Comparison of ENCODE assay signal across 9 mouse cellular contexts in the genomic region with DNA sequence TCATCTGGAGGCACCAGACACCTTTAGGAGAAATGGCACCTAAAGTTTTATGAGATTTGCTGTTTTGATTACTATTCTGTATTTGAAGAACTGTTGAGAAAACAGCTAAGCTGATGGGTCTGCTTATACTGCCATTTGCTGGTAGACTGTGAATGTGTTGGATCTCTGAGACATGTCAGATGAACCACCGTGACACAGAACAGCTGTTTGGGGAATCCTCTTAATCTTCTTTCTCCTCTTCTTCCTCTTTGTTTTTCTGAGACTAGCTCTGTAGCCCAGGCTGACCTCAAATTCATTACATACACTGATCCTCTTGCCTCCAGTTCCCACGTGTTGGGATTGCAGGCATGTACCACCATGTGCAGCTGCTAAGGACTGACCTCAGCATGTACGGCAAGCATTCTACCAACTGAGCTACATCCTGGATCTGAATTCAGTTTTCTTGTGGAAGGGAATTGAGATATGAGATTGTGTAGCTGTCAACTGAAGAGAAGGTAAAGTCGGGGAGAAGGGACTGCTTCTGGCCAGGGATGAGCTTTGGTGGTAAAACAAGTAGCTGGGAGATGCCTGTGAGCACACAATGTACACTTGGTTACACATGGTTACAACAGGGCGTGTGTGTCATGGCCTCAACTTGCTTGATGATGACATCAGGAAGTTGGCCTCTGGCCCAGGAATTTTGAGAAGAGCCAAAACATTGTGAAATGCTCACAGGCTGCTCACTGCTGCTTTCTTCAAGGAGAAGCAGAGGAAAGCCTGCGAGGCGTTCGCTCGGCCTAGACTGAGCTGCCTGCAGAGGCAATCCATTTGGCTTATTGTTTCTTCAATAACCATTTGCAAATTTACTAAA. TPM values are rescaled to one million over a fixed set of nuclear protein-coding genes. Genes with fewer than 3 reads are reported as not detected.
DNase-seq lines count a peak whose midpoint lies in the region; ATAC-seq and TF ChIP-seq lines count a peak whose summit lies in the region.
"Had no signal": no experiment of that assay in that cellular context is flagged by ENCODE, and none has a peak within 500 bp of the region (broad histone marks: within the 10 kb centered on the region; RNA-seq: fewer than 3 reads in every experiment).

No protein-coding gene starts in this region.

- no peaks in the 10 kb centered on the region for H3K27me3 ChIP-seq in hindbrain, embryonic 14.5 days (ENCODE audit: control insufficient read depth, insufficient read depth, low read length)
- no peaks in the 10 kb centered on the region for H3K27me3 ChIP-seq in hindbrain, embryonic 16.5 days (replicated peaks; ENCODE audit: control insufficient read depth, insufficient read depth, low read length)
- no peaks in the 10 kb centered on the region for H3K27me3 ChIP-seq in intestine, postnatal 0 days (replicated peaks; ENCODE audit: control insufficient read depth, insufficient read depth, low read length)
- H3K27me3 ChIP-seq: hindbrain, embryonic 15.5 days had no signal

- no peaks in the 10 kb centered on the region for H3K4me1 ChIP-seq in hindbrain, embryonic 14.5 days (replicated peaks; ENCODE audit: control insufficient read depth, insufficient read depth, low read length)
- no peaks in the 10 kb centered on the region for H3K4me1 ChIP-seq in hindbrain, embryonic 16.5 days (ENCODE audit: control insufficient read depth, insufficient read depth, low read depth, low read length)
- no peaks in the 10 kb centered on the region for H3K4me1 ChIP-seq in intestine, postnatal 0 days (replicated peaks; ENCODE audit: control insufficient read depth, insufficient read depth, low read length)
- H3K4me1 ChIP-seq: hindbrain, embryonic 15.5 days had no signal

- ATAC-seq in hindbrain, embryonic 14.5 days (ENCODE audit: low FRiP score) = no peak
- ATAC-seq in hindbrain, embryonic 16.5 days = no peak
- ATAC-seq in intestine, postnatal 0 days = peak; percentile 57; the same call in 1 of the 2 replicates

- intact Hi-C loops in gastrocnemius, postnatal 14 days (cut with DNase I; ENCODE audit: low total_unique reads) = no loop called here

- H3K4me2 ChIP-seq in hindbrain, embryonic 14.5 days (replicated peaks) = no peak overlapping the region
- H3K4me2 ChIP-seq in hindbrain, embryonic 16.5 days (ENCODE audit: low read length) = no peak overlapping the region
- H3K4me2 ChIP-seq in intestine, postnatal 0 days (replicated peaks; ENCODE audit: low read depth) = no peak overlapping the region
- H3K4me2 ChIP-seq: hindbrain, embryonic 15.5 days had no signal

- H3K4me3 ChIP-seq in hindbrain, embryonic 14.5 days (replicated peaks; ENCODE audit: low read length) = no peak overlapping the region
- H3K4me3 ChIP-seq in hindbrain, embryonic 16.5 days (ENCODE audit: low read length) = no peak overlapping the region
- H3K4me3 ChIP-seq in intestine, postnatal 0 days (ENCODE audit: low read depth, low read length) = no peak overlapping the region
- H3K4me3 ChIP-seq: hindbrain, embryonic 15.5 days had no signal

- H3K36me3 ChIP-seq in hindbrain, embryonic 14.5 days (replicated peaks; ENCODE audit: control insufficient read depth, insufficient read depth) = no peaks in the 10 kb centered on the region
- H3K36me3 ChIP-seq in hindbrain, embryonic 16.5 days (ENCODE audit: control insufficient read depth, insufficient read depth, low read length) = no peaks in the 10 kb centered on the region
- no peaks in the 10 kb centered on the region for H3K36me3 ChIP-seq in intestine, postnatal 0 days (ENCODE audit: control insufficient read depth, insufficient read depth)
- H3K36me3 ChIP-seq: hindbrain, embryonic 15.5 days had no signal

- no peak overlapping the region for H3K9ac ChIP-seq in hindbrain, embryonic 14.5 days
- no peak overlapping the region for H3K9ac ChIP-seq in hindbrain, embryonic 16.5 days (ENCODE audit: low read depth, low read length)
- no peak overlapping the region for H3K9ac ChIP-seq in intestine, postnatal 0 days (ENCODE audit: low read depth, low read length)
- H3K9ac ChIP-seq: hindbrain, embryonic 15.5 days had no signal

- no peak overlapping the region for H3K27ac ChIP-seq in hindbrain, embryonic 14.5 days
- H3K27ac ChIP-seq in hindbrain, embryonic 16.5 days (ENCODE audit: low read depth, low read length) = no peak overlapping the region
- H3K27ac ChIP-seq in intestine, postnatal 0 days (ENCODE audit: low read depth, low read length) = no peak overlapping the region
- H3K27ac ChIP-seq: hindbrain, embryonic 15.5 days had no signal

- H3K9me3 ChIP-seq in hindbrain, embryonic 14.5 days (ENCODE audit: control insufficient read depth, low read length) = no peaks in the 10 kb centered on the region
- H3K9me3 ChIP-seq in hindbrain, embryonic 16.5 days (ENCODE audit: control insufficient read depth, low read length) = no peaks in the 10 kb centered on the region
- H3K9me3 ChIP-seq in intestine, postnatal 0 days (ENCODE audit: control insufficient read depth) = no peaks in the 10 kb centered on the region
- H3K9me3 ChIP-seq: hindbrain, embryonic 15.5 days had no signal

- no peak for TF ChIP-seq CTCF in intestine, postnatal 0 days (IDR thresholded peaks at IDR 0.05; ENCODE audit: low read depth)

- WGBS in hindbrain, embryonic 14.5 days = 70% methylated on average over 9 of the region's 9 CpGs
- WGBS in hindbrain, embryonic 16.5 days = 62% methylated on average over 9 of the region's 9 CpGs
- WGBS in intestine, postnatal 0 days = 51% methylated on average over 9 of the region's 9 CpGs

- DNase-seq in hindbrain, embryonic 14.5 days (ENCODE audit: low spot score) = peak; percentile 35
- DNase-seq in adrenal gland, postnatal 14 days = peak; percentile 94
- peak; percentile 84 for DNase-seq in gastrocnemius, postnatal 14 days
- DNase-seq in lung, postnatal 14 days = peak; percentile 94
- DNase-seq in urinary bladder, adult 18-20 months (ENCODE audit: low spot score in 2 of 2) = peak; percentile 78 to 92
- DNase-seq in thymus, postnatal 14 days = no peak

RNA-seq across cellular contexts. Expression of a gene that starts 3.9 kb away (rescaled TPM):
- polyA plus RNA-seq in hindbrain, embryonic 14.5 days (2014; fragmentation: Nextera tagmentation; extraction: Ambion mirVana) = not detected in 2 replicates
- polyA plus RNA-seq in hindbrain, embryonic 16.5 days (2015; fragmentation: Nextera tagmentation; extraction: Ambion mirVana) = not detected in 2 replicates
- total RNA-seq in adrenal gland, postnatal 14 days (2021) = 2.0 and 3.5 TPM in 2 replicates
- total RNA-seq in gastrocnemius, postnatal 14 days (2021) = under 1 TPM in 1 of 2 experiments, not detected in 1; 0.44 TPM
- not detected in 2 replicates for polyA plus RNA-seq in intestine, postnatal 0 days (2015; fragmentation: Nextera tagmentation; extraction: Ambion mirVana)
- polyA plus RNA-seq: hindbrain, embryonic 15.5 days had no signal

RNA-seq across cellular contexts. Expression of a gene that starts 9.0 kb away (rescaled TPM):
- polyA plus RNA-seq in hindbrain, embryonic 14.5 days (2014; fragmentation: Nextera tagmentation; extraction: Ambion mirVana) = not detected in 2 replicates
- not detected in 2 replicates for polyA plus RNA-seq in hindbrain, embryonic 16.5 days (2015; fragmentation: Nextera tagmentation; extraction: Ambion mirVana)
- total RNA-seq in adrenal gland, postnatal 14 days (2021) = 1.4 and 2.2 TPM in 2 replicates
- not detected for total RNA-seq in gastrocnemius, postnatal 14 days (2021)
- polyA plus RNA-seq in intestine, postnatal 0 days (2015; fragmentation: Nextera tagmentation; extraction: Ambion mirVana) = not detected in 2 replicates
- polyA plus RNA-seq: hindbrain, embryonic 15.5 days had no signal

RNA-seq across cellular contexts. Expression of a gene that starts 23.1 kb away (rescaled TPM):
- 0.16 and 0.24 TPM in 2 replicates for polyA plus RNA-seq in hindbrain, embryonic 14.5 days (2014; fragmentation: Nextera tagmentation; extraction: Ambion mirVana)
- polyA plus RNA-seq in hindbrain, embryonic 16.5 days (2015; fragmentation: Nextera tagmentation; extraction: Ambion mirVana) = 0.25 and 0.49 TPM in 2 replicates
- 1.2 and 3.6 TPM in 2 replicates for total RNA-seq in adrenal gland, postnatal 14 days (2021)
- under 1 TPM; 0.07 to 0.21 TPM for total RNA-seq in gastrocnemius, postnatal 14 days (2021)
- polyA plus RNA-seq in intestine, postnatal 0 days (2015; fragmentation: Nextera tagmentation; extraction: Ambion mirVana) = 13.3 and 13.7 TPM in 2 replicates

RNA-seq across cellular contexts. Expression of a gene that starts 38.1 kb away (rescaled TPM):
- not detected in 2 replicates for polyA plus RNA-seq in hindbrain, embryonic 14.5 days (2014; fragmentation: Nextera tagmentation; extraction: Ambion mirVana)
- not detected in 2 replicates for polyA plus RNA-seq in hindbrain, embryonic 16.5 days (2015; fragmentation: Nextera tagmentation; extraction: Ambion mirVana)
- total RNA-seq in adrenal gland, postnatal 14 days (2021) = 1.0 and 1.2 TPM in 2 replicates
- not detected for total RNA-seq in gastrocnemius, postnatal 14 days (2021)
- polyA plus RNA-seq in intestine, postnatal 0 days (2015; fragmentation: Nextera tagmentation; extraction: Ambion mirVana) = not detected in 2 replicates
- polyA plus RNA-seq: hindbrain, embryonic 15.5 days had no signal

RNA-seq across cellular contexts. Expression of a gene that starts 46.8 kb away (rescaled TPM):
- polyA plus RNA-seq in hindbrain, embryonic 14.5 days (2014; fragmentation: Nextera tagmentation; extraction: Ambion mirVana) = 56.6 and 60.3 TPM in 2 replicates
- 52.4 and 69.7 TPM in 2 replicates for polyA plus RNA-seq in hindbrain, embryonic 16.5 days (2015; fragmentation: Nextera tagmentation; extraction: Ambion mirVana)
- 115 and 117 TPM in 2 replicates for total RNA-seq in adrenal gland, postnatal 14 days (2021)
- total RNA-seq in gastrocnemius, postnatal 14 days (2021) = 10 to 100 TPM; 35.2 to 40.9 TPM
- polyA plus RNA-seq in intestine, postnatal 0 days (2015; fragmentation: Nextera tagmentation; extraction: Ambion mirVana) = 50.9 and 54.8 TPM in 2 replicates
